Mouse (Mus musculus) cerebellum, adult 9-11 months (tissue): ENCODE results near the gene Lsm2.
"Not testable (repeated sequence)": the region's sequence is repeated elsewhere in the genome, so short reads cannot be mapped to it uniquely, and the experiment has no call there.

Experiments
- DNase-seq: peaks from one replicate; pipeline ENCODE4 v3.0.0; 2022

The Lsm2 gene

GRCm38 (mm10) chr17:35033703-35034102, 52.0 kb downstream of the Lsm2 start:
- not testable (repeated sequence) for DNase-seq

GRCm38 (mm10) chr17:35034896-35035295, 53.2 kb downstream of the Lsm2 start:
- DNase-seq = no peak
